Mouse (Mus musculus) kidney, adult 2 months (tissue): ENCODE results near the gene Gm14548.

ENCODE experiments used
- CTCF ChIP-seq: fragments of 200-500 bp; conservative IDR thresholded peaks from 2 replicates; pipeline ENCODE4 v1.5.1; 2011; ENCODE audit warnings: low read depth, mild to moderate bottlenecking, control low read depth, low read length, moderate library complexity, mixed read lengths; ENCODE audit not compliant: insufficient read depth, insufficient read length
- POLR2A ChIP-seq: fragments of 200-500 bp; IDR thresholded peaks from one replicate; pipeline ENCODE4 v1.6.1; 2011; ENCODE audit warnings: low read depth, low read length, control low read depth

GRCm38 (mm10) chr7:3940915-3941314 is 43.0 kb upstream of the Gm14548 start:
- no peak for TF ChIP-seq POLR2A
- TF ChIP-seq CTCF, result no peak
